Mouse (Mus musculus) telencephalon, adult 2 months (tissue): ENCODE results near the gene Ndufb7.

ENCODE experiments used
- DNase-seq: peaks from one replicate; pipeline ENCODE4 v3.0.0-alpha.2; 2011; ENCODE audit warnings: low read depth, low spot score

Gene Ndufb7

DNA sequence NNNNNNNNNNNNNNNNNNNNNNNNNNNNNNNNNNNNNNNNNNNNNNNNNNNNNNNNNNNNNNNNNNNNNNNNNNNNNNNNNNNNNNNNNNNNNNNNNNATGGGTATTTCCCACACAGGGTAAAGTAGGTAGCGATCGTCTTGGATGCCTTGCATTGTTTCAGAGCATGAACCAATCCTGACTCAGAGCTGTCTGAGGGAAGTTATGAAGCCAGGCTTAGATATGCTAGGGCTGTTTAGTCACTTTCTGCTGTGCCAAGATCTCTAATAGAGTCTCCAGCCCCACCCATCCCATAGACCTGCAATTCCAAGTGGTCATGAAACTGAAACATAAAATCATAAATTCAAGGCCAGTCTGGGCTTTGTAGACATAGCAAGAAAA lies 36.2 kb downstream of the Ndufb7 start:
- no peak for DNase-seq

DNA sequence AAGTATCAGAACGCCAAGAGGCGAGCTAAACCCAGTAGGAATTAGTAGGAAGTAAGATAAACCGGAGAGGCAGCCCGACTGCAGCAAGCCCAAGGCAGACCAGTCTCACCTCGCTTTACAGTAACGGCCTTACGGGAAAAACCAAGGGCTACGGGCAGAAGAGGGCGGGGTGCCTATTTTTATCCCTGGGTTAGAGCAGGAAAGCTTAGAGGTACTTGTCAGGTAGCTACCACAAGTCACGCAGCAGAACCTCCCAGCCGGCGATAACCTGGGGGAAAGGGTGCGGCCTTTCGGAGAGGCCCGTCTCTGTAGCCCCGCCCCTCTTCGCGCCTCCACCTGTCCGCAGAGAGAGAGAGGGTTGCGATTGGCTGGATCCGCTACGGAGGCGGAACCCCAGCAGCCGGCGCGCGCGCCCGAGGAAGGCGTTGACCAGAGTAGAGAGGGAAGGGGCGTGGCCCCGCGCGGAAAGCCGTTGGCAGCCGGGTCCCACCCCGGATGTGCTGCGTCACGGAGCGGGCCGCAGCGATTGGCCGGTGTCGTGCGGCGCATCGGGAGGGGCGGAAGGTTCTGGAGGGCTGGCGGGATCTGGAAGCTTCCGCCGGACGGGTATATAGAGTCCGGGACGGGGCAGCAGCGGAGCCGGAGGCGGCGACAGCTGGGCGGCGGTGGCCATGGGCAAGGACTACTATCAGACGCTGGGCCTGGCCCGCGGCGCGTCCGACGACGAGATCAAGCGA lies 41.4 kb downstream of the Ndufb7 start, which contains the start of the genes Tecr and Dnajb1:
Gene Tecr, minus strand, starts transcription at position 311 of the 737 bp plus-strand sequence.
Gene Dnajb1, plus strand, starts transcription at position 533 of the 737 bp plus-strand sequence.
- DNase-seq = peak; percentile 98

DNA sequence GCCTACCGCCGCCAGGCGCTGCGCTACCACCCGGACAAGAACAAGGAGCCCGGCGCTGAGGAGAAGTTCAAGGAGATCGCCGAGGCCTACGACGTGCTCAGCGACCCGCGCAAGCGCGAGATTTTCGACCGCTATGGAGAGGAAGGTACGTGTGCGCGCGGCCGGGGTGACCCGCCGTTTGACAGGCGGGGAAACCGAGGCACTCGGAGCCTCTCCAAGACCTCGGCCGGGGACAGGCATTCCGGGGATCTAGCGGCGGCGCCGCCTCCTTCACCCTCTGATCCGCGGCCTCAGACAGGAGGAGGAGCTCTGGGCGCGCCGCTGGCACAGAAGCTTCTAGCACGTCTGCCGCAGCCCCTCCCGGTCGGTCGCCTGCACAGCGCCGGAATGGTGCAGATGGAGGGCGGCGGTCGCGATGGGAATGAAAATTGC lies 41.9 kb downstream of the Ndufb7 start:
- DNase-seq = peak; percentile 67

DNA sequence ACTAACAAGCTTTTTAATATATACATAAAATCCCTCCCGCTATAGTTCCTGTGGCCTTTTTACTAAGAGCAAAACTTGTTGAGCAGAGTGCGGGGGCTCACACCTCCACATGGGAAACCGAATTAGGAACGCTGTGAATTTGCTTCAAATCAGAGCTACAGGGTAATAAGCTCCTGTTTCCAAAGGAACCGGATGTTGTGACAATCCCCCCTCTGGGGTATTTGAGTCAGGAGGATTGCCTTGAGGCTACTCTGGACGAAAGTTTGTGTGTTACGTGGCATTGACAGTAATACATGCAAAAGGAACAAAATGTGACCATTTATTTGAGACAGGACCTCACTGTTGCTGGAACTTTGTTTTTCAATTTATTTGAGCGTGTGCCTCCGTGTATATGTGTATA lies 42.6 kb downstream of the Ndufb7 start:
- DNase-seq = no peak

DNA sequence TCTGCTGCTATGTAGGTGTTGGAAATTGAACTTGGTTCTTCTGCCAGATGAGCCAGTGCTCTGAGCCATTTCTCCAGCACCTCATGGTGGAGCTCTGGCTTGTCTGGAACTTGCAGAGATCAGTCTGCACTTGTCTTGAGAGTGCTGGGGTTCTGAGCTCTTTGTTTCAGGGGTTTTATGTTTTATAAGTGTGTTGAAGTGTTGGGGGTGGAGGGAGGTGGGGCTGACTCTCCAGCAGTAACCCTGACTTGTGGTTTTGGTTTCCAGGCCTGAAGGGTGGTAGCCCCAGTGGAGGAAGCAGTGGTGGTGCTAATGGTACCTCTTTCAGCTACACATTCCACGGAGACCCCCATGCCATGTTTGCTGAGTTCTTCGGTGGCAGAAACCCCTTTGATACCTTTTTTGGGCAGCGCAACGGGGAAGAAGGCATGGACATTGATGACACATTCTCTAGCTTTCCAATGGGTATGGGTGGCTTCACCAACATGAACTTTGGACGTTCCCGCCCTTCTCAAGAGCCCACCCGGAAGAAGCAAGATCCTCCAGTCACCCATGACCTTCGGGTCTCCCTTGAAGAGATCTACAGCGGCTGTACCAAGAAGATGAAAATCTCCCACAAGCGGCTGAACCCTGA lies 43.2 kb downstream of the Ndufb7 start:
- DNase-seq = no peak

DNA sequence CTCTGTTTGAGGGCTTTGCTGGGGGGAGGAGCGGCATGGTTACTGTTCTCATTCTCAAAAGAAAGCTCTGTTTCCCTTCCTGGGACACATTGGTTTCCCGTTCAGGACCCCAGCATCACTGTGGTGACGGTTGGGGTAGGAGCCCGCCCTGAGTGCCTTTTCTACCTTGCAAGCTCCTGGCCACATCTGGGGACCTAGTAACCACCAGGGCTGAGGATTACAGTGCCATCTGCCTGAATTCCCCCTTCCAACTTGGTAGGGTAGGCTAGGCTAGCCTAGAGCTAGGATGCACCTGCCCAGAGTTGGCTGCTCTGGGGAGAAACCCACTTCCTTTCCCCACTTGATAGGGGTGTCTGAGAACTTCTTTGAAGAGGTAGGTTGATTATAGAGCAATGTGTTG lies 45.5 kb downstream of the Ndufb7 start:
- no peak for DNase-seq

DNA sequence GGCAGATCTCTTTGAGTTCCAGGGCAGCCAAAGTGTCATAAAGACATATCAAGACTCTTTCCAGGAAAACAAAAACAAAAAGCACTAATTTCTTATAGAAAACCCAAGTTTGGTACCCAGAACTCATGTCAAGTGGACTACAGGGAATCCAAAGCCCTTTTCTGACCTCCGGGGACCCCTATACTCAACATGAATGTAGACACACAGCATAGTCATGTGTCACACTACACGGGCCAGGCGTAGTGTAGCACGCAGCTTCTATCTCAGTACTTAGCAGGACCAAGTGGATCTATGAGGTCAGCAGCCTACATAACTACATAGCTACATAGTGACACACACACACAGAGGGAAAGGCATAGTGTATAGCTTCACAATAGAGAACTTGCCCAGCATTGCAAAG lies 47.2 kb downstream of the Ndufb7 start:
- no peak for DNase-seq

DNA sequence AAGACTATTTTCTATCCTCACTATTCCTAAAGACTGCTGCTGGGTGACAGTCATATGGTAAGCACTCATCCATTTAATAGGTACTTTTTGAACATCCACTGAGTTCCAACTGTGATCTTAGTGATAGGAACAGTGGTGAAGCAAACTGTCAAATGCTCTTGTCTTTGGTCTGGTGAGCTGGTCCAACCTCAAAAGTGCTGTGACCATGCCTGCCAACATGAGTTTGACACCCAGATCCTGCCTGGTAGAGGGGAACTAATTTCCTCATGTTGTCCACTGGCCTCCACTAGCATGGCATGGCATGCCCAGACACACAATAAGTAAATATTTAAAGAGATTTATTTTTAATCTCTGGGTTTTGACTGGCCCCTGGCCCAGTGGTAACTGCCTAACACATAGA lies 50.2 kb downstream of the Ndufb7 start:
- DNase-seq = no peak

DNA sequence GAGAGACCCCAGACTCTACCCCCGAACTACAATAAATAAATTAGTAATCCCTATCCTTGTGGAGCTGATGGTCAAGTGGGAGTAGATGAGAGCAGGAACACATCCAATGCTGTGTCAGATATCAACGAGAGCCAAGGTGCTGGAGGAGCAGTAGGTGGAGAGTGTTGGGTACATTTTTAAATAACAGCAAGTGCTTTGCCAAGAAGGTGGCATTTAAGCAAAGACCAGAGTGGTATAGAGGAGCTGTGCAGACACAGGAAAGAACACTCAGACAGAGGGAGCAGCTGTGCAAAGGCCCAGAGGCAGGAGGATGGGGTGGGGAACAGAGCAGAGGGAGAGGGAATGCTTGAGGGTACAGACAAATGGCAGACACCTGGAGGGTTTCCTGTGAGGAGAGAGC lies 50.6 kb downstream of the Ndufb7 start:
- DNase-seq = peak; percentile 57

DNA sequence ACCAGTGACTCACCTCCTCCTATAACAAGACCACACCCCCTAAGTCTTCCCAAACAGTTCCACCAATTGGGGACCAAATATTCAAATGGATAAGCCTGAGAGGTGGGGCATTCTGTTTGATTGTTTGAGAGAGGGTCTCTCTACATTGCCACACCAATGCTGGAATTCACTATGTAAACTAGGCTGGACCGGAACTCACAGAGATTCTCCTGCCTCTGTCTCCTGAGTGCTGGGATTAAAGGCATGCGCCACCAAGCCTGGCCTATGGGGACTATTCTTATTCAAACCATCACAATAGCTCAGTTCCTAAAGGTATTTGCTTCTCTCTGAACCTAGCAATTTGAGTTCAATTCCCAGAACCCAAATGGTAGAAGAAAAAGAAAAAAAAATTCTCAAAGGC lies 52.1 kb downstream of the Ndufb7 start:
- no peak for DNase-seq

DNA sequence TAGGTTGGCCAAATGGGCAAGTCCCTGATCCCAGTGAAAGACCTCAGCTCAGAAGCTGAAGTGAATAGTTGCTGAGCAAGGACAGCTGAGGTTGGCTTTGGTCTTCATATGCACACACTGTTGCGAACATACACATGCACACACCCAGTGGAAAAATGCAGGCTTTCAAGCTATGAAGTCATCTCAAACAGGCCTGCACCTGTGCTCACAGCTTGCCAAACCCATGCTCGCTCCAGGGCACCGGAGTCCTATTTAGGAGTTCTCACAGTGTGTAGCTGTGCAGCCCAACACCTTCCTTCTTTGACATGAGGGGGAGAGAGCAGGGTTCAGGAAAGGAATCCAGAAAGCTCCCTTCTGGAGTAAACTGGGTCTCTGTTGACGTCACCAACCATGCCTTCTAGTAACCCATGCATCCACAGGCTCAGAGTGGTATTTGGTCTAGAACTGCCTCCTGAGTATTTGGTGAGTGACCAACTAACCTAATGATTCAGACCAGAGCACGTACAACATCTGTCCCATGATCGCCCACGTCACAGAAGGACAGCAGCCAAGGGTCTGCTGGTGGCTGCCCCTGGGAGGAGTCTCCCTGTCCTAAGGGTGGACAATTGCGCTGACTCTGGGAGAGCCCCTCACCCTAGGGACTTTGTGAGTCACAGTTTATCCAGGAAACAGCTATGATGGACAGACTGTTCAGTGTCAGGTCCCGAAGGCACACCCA lies 53.3 kb downstream of the Ndufb7 start:
- DNase-seq = no peak
